Mouse (Mus musculus) lung, postnatal 14 days (tissue): ENCODE results near the gene H2-T22.
"Not testable (repeated sequence)": the region's sequence is repeated elsewhere in the genome, so short reads cannot be mapped to it uniquely, and the experiment has no call there.

Source experiments
- DNase-seq: peaks from one replicate; pipeline ENCODE4 v3.0.0; 2021

The H2-T22 gene

GRCm38 (mm10) chr17:36028879-36029619 lies 13.5 kb downstream of the H2-T22 start:
- DNase-seq: no peak

DNA sequence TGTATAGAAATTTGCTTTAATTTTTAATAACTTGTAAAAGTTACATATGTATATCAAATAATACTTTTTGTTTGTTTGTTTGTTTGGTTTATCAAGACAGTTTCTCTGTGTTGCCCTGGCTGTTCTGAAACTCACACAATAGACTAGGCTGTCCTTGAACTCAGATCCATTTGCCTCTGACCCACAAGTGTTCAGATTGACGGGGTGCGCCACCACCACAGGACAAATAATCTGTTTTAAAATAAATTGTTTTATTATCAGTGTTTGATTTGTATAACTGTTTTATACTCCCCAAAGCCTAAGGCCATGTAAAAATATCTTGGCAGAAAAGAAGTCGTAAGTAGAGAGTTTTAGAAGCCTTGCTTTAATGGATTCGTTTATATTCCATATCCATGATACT lies 14.9 kb downstream of the H2-T22 start:
- DNase-seq: no peak

DNA sequence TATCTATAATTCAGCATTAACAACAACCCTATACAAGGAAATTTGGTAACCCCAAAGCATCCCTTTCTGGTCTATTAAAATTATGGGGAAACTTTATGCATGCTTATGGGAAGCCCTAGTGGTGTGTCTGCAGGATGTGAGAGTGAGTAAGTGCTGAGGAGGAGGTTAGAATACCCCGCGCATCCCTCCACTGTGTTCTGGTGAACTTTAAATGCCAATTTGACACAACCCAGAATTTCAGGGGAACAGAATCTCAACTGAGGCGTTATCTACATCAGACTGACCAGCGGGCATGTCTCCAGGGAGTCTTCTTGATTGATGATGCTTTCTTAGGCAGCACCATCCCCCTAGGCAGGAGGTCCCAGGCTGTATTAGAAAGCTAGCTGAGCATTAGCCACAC lies 16.6 kb downstream of the H2-T22 start:
- DNase-seq: no peak

GRCm38 (mm10) chr17:36025197-36025596 lies 17.4 kb downstream of the H2-T22 start:
- no peak for DNase-seq

GRCm38 (mm10) chr17:36023710-36024654 lies 18.6 kb downstream of the H2-T22 start:
- peak; percentile 51 for DNase-seq

- DNase-seq: no peak
Observed at GRCm38 (mm10) chr17:36022922-36023321, 19.6 kb downstream of the H2-T22 start.

- no peak for DNase-seq
Observed at GRCm38 (mm10) chr17:36022098-36022497, 20.4 kb downstream of the H2-T22 start.

DNA sequence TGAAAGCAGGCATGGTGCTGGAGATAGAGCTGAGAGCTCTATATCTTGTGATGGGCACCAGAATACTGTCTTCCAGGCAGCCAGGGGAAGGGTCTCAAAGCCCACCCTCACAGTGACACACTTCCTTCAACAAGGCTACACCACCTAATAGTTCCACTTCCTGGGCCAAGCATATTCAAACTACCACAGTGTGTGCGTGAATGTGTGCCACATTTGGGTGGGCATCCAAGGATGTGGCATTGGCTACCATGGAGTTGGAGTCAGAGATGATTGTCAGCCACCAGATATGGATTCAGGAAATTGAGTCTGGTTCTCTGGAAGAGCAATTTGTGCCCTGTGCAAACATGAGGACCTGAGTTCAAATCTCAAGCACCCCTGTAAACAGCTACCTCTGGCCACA lies 21.2 kb downstream of the H2-T22 start:
- no peak for DNase-seq

DNA sequence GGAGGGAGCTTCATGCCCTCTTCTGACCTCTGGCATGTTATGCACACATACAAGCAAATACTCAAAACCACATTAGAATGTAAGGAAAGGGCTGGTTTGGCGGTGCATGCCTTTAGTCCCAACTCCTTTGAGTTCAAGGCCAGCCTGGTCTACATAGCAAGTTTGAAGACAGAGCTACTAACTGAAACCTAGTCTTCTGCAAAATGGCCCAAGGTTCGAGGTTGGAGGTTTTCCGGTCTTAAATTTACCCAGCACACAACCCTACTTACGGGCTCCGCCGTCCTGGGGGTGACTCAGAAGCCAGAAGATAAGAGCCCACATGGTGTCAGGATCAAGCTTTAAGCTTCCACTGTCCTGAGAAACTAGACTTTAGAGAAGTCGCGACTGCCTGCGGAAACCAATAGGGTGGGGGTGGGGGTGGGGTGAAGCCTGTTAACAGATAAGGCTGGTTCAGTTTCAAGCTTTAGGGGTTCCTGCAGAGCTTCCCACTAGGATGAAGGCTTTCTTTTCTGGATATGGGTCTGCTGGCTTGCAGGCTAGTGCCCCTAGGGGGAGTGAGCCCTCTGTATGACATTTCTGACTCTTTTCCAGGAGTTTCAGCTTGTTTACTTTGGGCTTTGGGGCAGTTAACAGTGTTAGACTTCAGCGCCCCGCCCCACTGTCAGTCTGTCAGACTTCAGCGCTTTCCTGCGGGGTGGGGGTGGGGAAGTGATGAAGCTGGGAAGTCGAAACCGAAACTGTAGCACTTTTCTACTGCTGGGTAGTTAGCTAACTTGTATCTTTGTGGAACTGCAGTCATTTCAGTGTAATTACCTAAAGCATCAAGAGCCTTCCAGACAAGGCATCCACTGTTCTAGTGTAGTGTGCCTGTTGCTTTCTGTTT lies 22.1 kb downstream of the H2-T22 start, which contains the start of gene H2-T24:
TSS of gene H2-T24 (minus strand) at position 370 of the 883 bp plus-strand sequence.
- DNase-seq: peak; percentile 74

- no peak for DNase-seq
Observed at GRCm38 (mm10) chr17:36019519-36019918, 23.0 kb downstream of the H2-T22 start.

DNA sequence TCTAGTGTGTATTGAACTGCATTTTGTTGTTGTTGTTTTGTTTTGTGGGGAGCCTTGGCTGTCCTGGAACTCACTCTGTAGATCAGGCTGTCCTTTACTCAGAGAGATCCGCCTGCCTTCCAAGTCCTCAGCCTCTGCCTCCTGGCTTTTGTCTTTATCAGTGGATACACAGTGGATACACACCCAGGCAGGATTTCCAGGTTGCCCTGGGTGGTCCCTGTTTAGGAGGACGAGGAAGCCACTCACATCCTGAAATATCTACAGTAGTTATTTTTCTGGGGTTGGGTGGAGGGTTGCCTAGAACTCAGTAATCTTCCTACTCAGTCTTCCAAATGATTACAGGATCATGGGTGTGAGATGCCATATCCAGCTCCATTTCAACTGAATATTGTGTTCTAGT lies 23.6 kb downstream of the H2-T22 start:
- peak; percentile 38 for DNase-seq

DNA sequence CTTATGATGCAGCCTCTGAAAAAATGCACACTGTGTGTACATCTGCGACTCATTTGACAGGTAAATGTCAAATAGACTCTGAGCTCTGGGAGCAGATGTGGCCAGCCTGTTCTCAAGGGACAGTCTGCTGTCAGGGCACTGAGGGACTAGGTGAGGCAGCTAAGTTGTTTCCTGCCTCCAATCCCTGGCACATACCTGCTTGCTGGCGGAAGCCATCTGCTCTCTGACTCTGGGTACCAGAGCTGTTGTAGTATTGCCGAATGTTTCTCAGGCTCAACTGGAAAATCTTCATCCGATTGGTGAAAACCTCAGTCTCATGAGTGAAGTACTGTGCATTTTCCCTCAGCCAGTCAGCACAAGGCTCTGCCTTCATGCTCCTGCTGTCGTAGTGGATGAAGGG lies 25.5 kb downstream of the H2-T22 start:
- DNase-seq: no peak

DNA sequence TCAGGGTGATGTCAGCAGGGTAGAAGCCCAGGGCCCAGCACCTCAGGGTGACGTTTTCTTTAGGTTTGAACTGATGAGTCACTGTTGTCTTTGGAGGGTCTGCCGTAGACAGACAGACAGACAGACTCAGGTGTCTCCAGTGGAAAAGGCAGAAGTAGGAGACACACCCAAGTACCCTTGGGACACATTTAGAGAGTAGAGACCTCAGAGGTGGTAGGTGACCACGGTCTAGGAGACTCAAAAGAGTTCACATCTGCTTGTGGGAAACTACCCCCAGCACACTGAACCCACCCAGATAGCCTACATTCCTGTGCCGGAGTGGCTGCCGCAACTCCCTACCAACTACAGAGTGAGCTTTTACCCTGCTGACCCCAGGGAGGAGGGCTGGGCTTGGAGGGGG lies 27.6 kb downstream of the H2-T22 start:
- DNase-seq: no peak

DNA sequence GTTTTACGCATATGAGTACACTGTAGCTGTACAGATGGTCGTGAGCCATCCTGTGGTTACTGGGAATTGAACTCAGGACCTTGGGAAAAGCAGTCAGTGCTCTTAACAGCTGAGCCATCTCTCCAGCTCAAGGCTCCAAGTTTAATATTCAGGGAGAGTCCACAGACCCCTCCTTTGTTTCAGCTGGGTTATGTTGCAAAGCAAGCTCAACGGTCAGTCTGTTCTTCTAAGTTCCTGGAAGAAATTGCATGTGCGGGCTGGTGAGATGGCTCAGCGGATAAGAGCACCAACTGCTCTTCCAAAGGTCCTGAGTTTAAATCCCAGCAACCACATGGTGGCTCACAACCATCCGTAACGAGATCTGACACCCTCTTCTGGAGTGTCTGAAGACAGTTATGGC lies 38.1 kb downstream of the H2-T22 start:
- not testable (repeated sequence) for DNase-seq

DNA sequence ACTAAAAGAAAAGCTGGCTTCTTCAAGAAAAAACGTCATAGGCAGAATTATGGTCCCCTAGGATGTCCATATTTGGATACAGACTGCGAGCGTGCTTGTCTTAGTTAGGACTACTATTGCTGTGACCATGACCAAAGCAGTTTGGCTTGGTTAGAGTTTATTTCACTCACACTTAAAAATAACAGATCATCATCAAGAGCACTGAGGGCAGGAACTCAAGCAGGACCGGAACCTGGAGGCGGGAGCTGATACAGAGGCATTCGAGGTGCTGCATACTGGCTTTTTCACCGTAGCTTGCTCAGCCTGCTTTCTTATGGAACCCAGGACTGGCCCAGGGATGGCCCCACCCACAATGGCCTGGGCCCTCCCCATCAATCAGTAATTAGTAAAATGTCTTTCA lies 39.2 kb downstream of the H2-T22 start:
- no peak for DNase-seq

GRCm38 (mm10) chr17:36001966-36002365 lies 40.6 kb downstream of the H2-T22 start:
- no peak for DNase-seq

- DNase-seq: no peak
Observed at GRCm38 (mm10) chr17:36001121-36001897, 41.2 kb downstream of the H2-T22 start.

DNA sequence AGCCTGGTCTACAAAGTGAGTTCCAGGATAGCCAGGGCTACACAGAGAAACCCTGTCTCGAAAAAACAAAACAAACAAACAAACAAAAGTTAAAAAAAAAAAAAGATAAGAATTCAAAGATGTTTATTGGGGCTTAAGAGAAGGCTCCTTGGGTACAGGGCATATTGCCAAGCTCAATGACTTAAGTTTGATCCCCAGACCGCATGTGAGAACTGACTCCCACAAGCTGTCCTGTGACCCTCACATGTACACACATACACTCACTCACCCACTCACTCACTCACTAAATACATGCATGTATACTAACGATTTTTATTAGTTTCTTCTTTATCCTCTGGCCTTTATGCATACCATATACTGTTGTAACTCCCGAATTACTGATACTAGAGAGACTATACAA lies 42.2 kb downstream of the H2-T22 start:
- DNase-seq: no peak

GRCm38 (mm10) chr17:35999356-35999755 lies 43.2 kb downstream of the H2-T22 start:
- no peak for DNase-seq

DNA sequence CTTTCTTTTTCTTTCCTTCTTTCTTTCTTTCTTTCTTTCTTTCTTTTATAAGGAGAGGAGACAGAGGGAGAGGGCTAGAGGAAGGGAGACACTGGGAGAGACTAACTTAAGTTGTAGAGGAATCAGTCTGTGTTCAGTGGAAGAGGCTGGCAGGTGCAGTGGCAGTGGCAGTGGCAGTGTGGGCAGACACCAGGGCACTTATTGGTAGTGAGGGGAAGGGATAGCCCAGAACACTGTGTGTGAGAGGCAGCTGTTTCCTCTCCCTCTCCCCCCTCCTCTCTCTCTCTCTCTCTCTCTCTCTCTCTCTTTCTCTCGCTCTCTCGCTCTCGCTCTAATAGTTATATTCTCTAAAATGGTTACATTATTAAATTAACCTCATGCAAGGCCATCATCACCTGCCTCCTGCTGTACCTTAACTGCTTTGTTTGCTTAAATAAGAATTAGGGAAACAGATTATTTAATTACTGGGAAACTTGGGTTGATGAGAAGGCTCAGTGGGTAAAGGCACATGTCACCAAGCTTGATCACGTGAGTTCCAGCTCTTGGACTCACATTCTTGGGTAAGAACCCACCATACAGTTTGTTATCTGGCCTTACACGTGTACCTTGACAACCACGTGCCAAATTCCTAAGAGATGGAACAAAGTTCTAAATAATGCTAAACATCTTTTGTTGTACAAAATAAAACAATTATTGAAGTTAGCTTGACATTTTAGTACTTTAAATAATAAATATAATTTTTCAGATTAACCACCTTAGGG lies 43.8 kb downstream of the H2-T22 start:
- no peak for DNase-seq
